27 mouse cellular contexts compared by ENCODE assay signal in the genomic region with DNA sequence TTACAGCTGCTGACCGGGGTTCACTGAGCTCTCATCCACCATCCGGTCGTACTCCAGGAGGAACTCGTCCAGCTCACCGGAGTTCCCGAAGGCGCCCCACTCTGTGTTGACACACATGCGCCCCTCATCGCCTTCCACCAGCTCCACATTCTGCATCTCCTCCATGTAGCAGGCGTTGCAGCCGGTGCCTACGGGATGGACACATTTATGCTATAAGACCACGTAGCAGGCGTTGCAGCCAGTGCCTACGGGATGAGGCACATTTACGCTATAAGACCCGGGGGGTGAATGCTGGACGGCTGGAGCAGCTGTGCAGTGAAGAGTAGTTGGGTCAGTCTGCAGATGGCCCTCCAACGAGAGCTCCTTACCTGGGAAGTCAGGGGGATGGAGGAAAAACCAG. TPM values are rescaled to one million over a fixed set of nuclear protein-coding genes. Genes with fewer than 3 reads are reported as not detected.
DNase-seq lines count a peak whose midpoint lies in the region; ATAC-seq and TF ChIP-seq lines count a peak whose summit lies in the region.
"Had no signal": no experiment of that assay in that cellular context is flagged by ENCODE, and none has a peak within 500 bp of the region (broad histone marks: within the 10 kb centered on the region; RNA-seq: fewer than 3 reads in every experiment).

No protein-coding gene starts in this region.

- H3K27ac ChIP-seq in hindbrain, embryonic 12.5 days: 0 out of 2 replicates have a peak overlapping the region, but pooled peaks have one; percentile 1
- H3K27ac ChIP-seq in hindbrain, embryonic 10.5 days: no peak overlapping the region
- H3K27ac ChIP-seq in hindbrain, embryonic 16.5 days (ENCODE audit: low read depth, low read length): peak overlapping the region; percentile 29; the same call in 1 of the 2 replicates
- H3K27ac ChIP-seq in hindbrain, postnatal 0 days: no peak overlapping the region
- peak overlapping the region; percentile 24; the same call in 1 of the 2 replicates for H3K27ac ChIP-seq in neural tube, embryonic 13.5 days (replicated peaks)
- H3K27ac ChIP-seq: gastrocnemius, adult 2 months; heart, embryonic 15.5 days; intestine, embryonic 15.5 days had no signal

- DNase-seq in hindbrain, embryonic 10.5 days (ENCODE audit: low spot score): no peak
- DNase-seq in hindbrain, postnatal 0 days (ENCODE audit: low spot score): no peak
- no peak for DNase-seq in neural tube, embryonic 10.5 days (ENCODE audit: extremely low spot score, low spot score)
- DNase-seq: adrenal gland, adult 2 months; adrenal gland, postnatal 14 days; cerebellum, adult 11 months; cerebellum, adult 8-10 months; cerebellum, postnatal 10 days; forebrain, postnatal 0 days; gastrocnemius, adult 2 months; gastrocnemius, postnatal 14 days; heart, postnatal 14 days; heart, postnatal 4 days; kidney, adult 11 months had no signal

- ATAC-seq in hindbrain, embryonic 12.5 days (ENCODE audit: low FRiP score): no peak
- ATAC-seq in hindbrain, embryonic 16.5 days: no peak
- ATAC-seq in hindbrain, postnatal 0 days: no peak
- no peak for ATAC-seq in neural tube, embryonic 13.5 days (ENCODE audit: low read depth)
- no peak for ATAC-seq in erythroblast, adult 5-6 weeks (replicated peaks; ENCODE audit: low FRiP score, poor library complexity, severe bottlenecking)
- ATAC-seq: CD4-positive, CD25-positive, alpha-beta regulatory T cell, adult 4 months; forebrain, embryonic 14.5 days; forebrain, postnatal 0 days; intestine, embryonic 15.5 days had no signal

- H3K4me1 ChIP-seq in hindbrain, embryonic 12.5 days: peaks cover 26% of the 10 kb centered on the region
- H3K4me1 ChIP-seq in hindbrain, embryonic 10.5 days (replicated peaks): peaks cover 45% of the 10 kb centered on the region
- H3K4me1 ChIP-seq in hindbrain, embryonic 16.5 days (ENCODE audit: control insufficient read depth, insufficient read depth, low read depth, low read length): peaks cover 12% of the 10 kb centered on the region
- H3K4me1 ChIP-seq in hindbrain, postnatal 0 days (ENCODE audit: insufficient read depth, low read length): peaks cover 15% of the 10 kb centered on the region
- H3K4me1 ChIP-seq in neural tube, embryonic 13.5 days (replicated peaks): peaks cover 36% of the 10 kb centered on the region

- WGBS in hindbrain, embryonic 12.5 days: 87% methylated on average over 19 of the region's 19 CpGs
- 89% methylated on average over 19 of the region's 19 CpGs for whole genome bisulfite sequencing in hindbrain, embryonic 10.5 days
- 79% methylated on average over 19 of the region's 19 CpGs for WGBS in hindbrain, embryonic 16.5 days
- 82% methylated on average over 19 of the region's 19 CpGs for WGBS in hindbrain, postnatal 0 days
- 72% methylated on average over 19 of the region's 19 CpGs for WGBS in neural tube, embryonic 13.5 days

- H3K9me3 ChIP-seq in hindbrain, embryonic 12.5 days (replicated peaks): no peaks in the 10 kb centered on the region
- H3K9me3 ChIP-seq in hindbrain, embryonic 10.5 days: no peaks in the 10 kb centered on the region
- H3K9me3 ChIP-seq in hindbrain, embryonic 16.5 days (ENCODE audit: control insufficient read depth, low read length): no peaks in the 10 kb centered on the region
- no peaks in the 10 kb centered on the region for H3K9me3 ChIP-seq in hindbrain, postnatal 0 days (ENCODE audit: low read length)
- no peaks in the 10 kb centered on the region for H3K9me3 ChIP-seq in neural tube, embryonic 13.5 days
- H3K9me3 ChIP-seq: heart, embryonic 12.5 days; heart, embryonic 15.5 days; intestine, embryonic 15.5 days had no signal

- peaks cover 9% of the 10 kb centered on the region; the same call in 1 of the 2 replicates for H3K27me3 ChIP-seq in hindbrain, embryonic 12.5 days
- H3K27me3 ChIP-seq in hindbrain, embryonic 10.5 days (ENCODE audit: insufficient read depth, poor library complexity, severe bottlenecking): peaks cover 40% of the 10 kb centered on the region
- H3K27me3 ChIP-seq in hindbrain, embryonic 16.5 days (replicated peaks; ENCODE audit: control insufficient read depth, insufficient read depth, low read length): no peaks in the 10 kb centered on the region
- no peaks in the 10 kb centered on the region for H3K27me3 ChIP-seq in hindbrain, postnatal 0 days (ENCODE audit: insufficient read depth, low read length)
- H3K27me3 ChIP-seq in neural tube, embryonic 13.5 days: 0 out of 2 replicates have a peak, but pooled peaks cover 3% of the 10 kb centered on the region
- H3K27me3 ChIP-seq: intestine, embryonic 15.5 days had no signal

- H3K4me2 ChIP-seq in hindbrain, embryonic 12.5 days (replicated peaks): no peak overlapping the region
- H3K4me2 ChIP-seq in hindbrain, embryonic 16.5 days (ENCODE audit: low read length): no peak overlapping the region
- H3K4me2 ChIP-seq in hindbrain, postnatal 0 days (ENCODE audit: low read depth, low read length): no peak overlapping the region
- no peak overlapping the region for H3K4me2 ChIP-seq in neural tube, embryonic 13.5 days
- H3K4me2 ChIP-seq: heart, embryonic 12.5 days; heart, embryonic 15.5 days; intestine, embryonic 15.5 days had no signal

- no peak overlapping the region for H3K9ac ChIP-seq in hindbrain, embryonic 12.5 days
- no peak overlapping the region for H3K9ac ChIP-seq in hindbrain, embryonic 16.5 days (ENCODE audit: low read depth, low read length)
- no peak overlapping the region for H3K9ac ChIP-seq in hindbrain, postnatal 0 days (replicated peaks; ENCODE audit: low read length)
- no peak overlapping the region for H3K9ac ChIP-seq in neural tube, embryonic 13.5 days
- H3K9ac ChIP-seq: forebrain, postnatal 0 days; heart, embryonic 12.5 days; heart, embryonic 15.5 days; intestine, embryonic 15.5 days had no signal

- H3K4me3 ChIP-seq in hindbrain, embryonic 12.5 days: no peak overlapping the region
- no peak overlapping the region for H3K4me3 ChIP-seq in hindbrain, embryonic 10.5 days
- no peak overlapping the region for H3K4me3 ChIP-seq in hindbrain, embryonic 16.5 days (ENCODE audit: low read length)
- H3K4me3 ChIP-seq in hindbrain, postnatal 0 days (ENCODE audit: low read length): no peak overlapping the region
- no peak overlapping the region for H3K4me3 ChIP-seq in neural tube, embryonic 13.5 days
- H3K4me3 ChIP-seq: gastrocnemius, adult 2 months; heart, embryonic 12.5 days; heart, embryonic 15.5 days; intestine, embryonic 15.5 days had no signal

- no peaks in the 10 kb centered on the region for H3K36me3 ChIP-seq in hindbrain, embryonic 12.5 days
- no peaks in the 10 kb centered on the region for H3K36me3 ChIP-seq in hindbrain, embryonic 10.5 days
- H3K36me3 ChIP-seq in hindbrain, embryonic 16.5 days (ENCODE audit: control insufficient read depth, insufficient read depth, low read length): no peaks in the 10 kb centered on the region
- H3K36me3 ChIP-seq in hindbrain, postnatal 0 days (ENCODE audit: insufficient read depth, low read length): no peaks in the 10 kb centered on the region
- H3K36me3 ChIP-seq in neural tube, embryonic 13.5 days: no peaks in the 10 kb centered on the region
- H3K36me3 ChIP-seq: heart, embryonic 12.5 days; heart, embryonic 15.5 days; intestine, embryonic 15.5 days had no signal

- no peak for TF ChIP-seq CTCF in hindbrain, postnatal 0 days (IDR thresholded peaks at IDR 0.05; ENCODE audit: low read depth)

RNA-seq across cellular contexts. Expression of a gene that starts 5.8 kb away (rescaled TPM):
- polyA plus RNA-seq in hindbrain, embryonic 12.5 days (2016; fragmentation: Nextera tagmentation; extraction: Ambion mirVana): 1.1 and 1.7 TPM in 2 replicates
- 2.6 and 14.6 TPM in 2 replicates for polyA plus RNA-seq in hindbrain, embryonic 10.5 days (2016; fragmentation: Nextera tagmentation; extraction: Ambion mirVana)
- 0.49 TPM in 1 of 2 replicates, not detected in the other for polyA plus RNA-seq in hindbrain, embryonic 16.5 days (2015; fragmentation: Nextera tagmentation; extraction: Ambion mirVana)
- 0.79 TPM in 1 of 2 replicates, not detected in the other for total RNA-seq in hindbrain, postnatal 0 days (2014; rRNA removed)
- not detected in 2 replicates for polyA plus RNA-seq in hindbrain, postnatal 0 days (2015; fragmentation: Nextera tagmentation; extraction: Ambion mirVana)
- 1.7 and 3.5 TPM in 2 replicates for polyA plus RNA-seq in neural tube, embryonic 13.5 days (2015; fragmentation: Nextera tagmentation; extraction: Ambion mirVana)
- not detected in 2 replicates for total RNA-seq in erythroblast, adult 5-6 weeks (2015; ENCODE audit: low replicate concordance)
- total RNA-seq in erythroblast, adult 5-6 weeks (2017; ENCODE audit: low replicate concordance): not detected in 2 replicates
- total RNA-seq: adrenal gland, adult 2 months; adrenal gland, postnatal 14 days; forebrain, postnatal 0 days; gastrocnemius, adult 2 months; gastrocnemius, postnatal 14 days; gastrocnemius, postnatal 4 days; MEL had no signal
- polyA plus RNA-seq: C2C12; CD4-positive, CD25-positive, alpha-beta regulatory T cell, adult 4 months; forebrain, embryonic 14.5 days; forebrain, postnatal 0 days; frontal cortex, adult 2 months had no signal

RNA-seq across cellular contexts. Expression of a gene that starts 26.3 kb away (rescaled TPM):
- polyA plus RNA-seq in hindbrain, embryonic 12.5 days (2016; fragmentation: Nextera tagmentation; extraction: Ambion mirVana): 79.6 and 84.1 TPM in 2 replicates
- polyA plus RNA-seq in hindbrain, embryonic 10.5 days (2016; fragmentation: Nextera tagmentation; extraction: Ambion mirVana): 137 and 152 TPM in 2 replicates
- 59.6 and 62.5 TPM in 2 replicates for polyA plus RNA-seq in hindbrain, embryonic 16.5 days (2015; fragmentation: Nextera tagmentation; extraction: Ambion mirVana)
- total RNA-seq in hindbrain, postnatal 0 days (2014; rRNA removed): 32.9 and 36.6 TPM in 2 replicates
- polyA plus RNA-seq in hindbrain, postnatal 0 days (2015; fragmentation: Nextera tagmentation; extraction: Ambion mirVana): 49.5 and 51.6 TPM in 2 replicates
- 52.2 and 59.0 TPM in 2 replicates for polyA plus RNA-seq in neural tube, embryonic 13.5 days (2015; fragmentation: Nextera tagmentation; extraction: Ambion mirVana)
- 20.7 and 26.5 TPM in 2 replicates for total RNA-seq in erythroblast, adult 5-6 weeks (2015; ENCODE audit: low replicate concordance)
- 4.2 and 18.0 TPM in 2 replicates for total RNA-seq in erythroblast, adult 5-6 weeks (2017; ENCODE audit: low replicate concordance)

RNA-seq across cellular contexts. Expression of a gene that starts 42.6 kb away (rescaled TPM):
- polyA plus RNA-seq in hindbrain, embryonic 12.5 days (2016; fragmentation: Nextera tagmentation; extraction: Ambion mirVana): 41.4 and 52.2 TPM in 2 replicates
- 12.5 and 24.3 TPM in 2 replicates for polyA plus RNA-seq in hindbrain, embryonic 10.5 days (2016; fragmentation: Nextera tagmentation; extraction: Ambion mirVana)
- 27.4 and 35.8 TPM in 2 replicates for polyA plus RNA-seq in hindbrain, embryonic 16.5 days (2015; fragmentation: Nextera tagmentation; extraction: Ambion mirVana)
- 21.2 and 24.9 TPM in 2 replicates for total RNA-seq in hindbrain, postnatal 0 days (2014; rRNA removed)
- polyA plus RNA-seq in hindbrain, postnatal 0 days (2015; fragmentation: Nextera tagmentation; extraction: Ambion mirVana): 30.6 and 33.3 TPM in 2 replicates
- polyA plus RNA-seq in neural tube, embryonic 13.5 days (2015; fragmentation: Nextera tagmentation; extraction: Ambion mirVana): 23.6 and 24.7 TPM in 2 replicates
- not detected in 2 replicates for total RNA-seq in erythroblast, adult 5-6 weeks (2015; ENCODE audit: low replicate concordance)
- not detected in 2 replicates for total RNA-seq in erythroblast, adult 5-6 weeks (2017; ENCODE audit: low replicate concordance)
- total RNA-seq: MEL had no signal

RNA-seq across cellular contexts. Expression of a gene that starts 45.5 kb away (rescaled TPM):
- polyA plus RNA-seq in hindbrain, embryonic 12.5 days (2016; fragmentation: Nextera tagmentation; extraction: Ambion mirVana): 3.6 and 4.0 TPM in 2 replicates
- 2.5 and 3.8 TPM in 2 replicates for polyA plus RNA-seq in hindbrain, embryonic 10.5 days (2016; fragmentation: Nextera tagmentation; extraction: Ambion mirVana)
- polyA plus RNA-seq in hindbrain, embryonic 16.5 days (2015; fragmentation: Nextera tagmentation; extraction: Ambion mirVana): 5.7 and 6.6 TPM in 2 replicates
- 3.2 and 9.1 TPM in 2 replicates for total RNA-seq in hindbrain, postnatal 0 days (2014; rRNA removed)
- polyA plus RNA-seq in hindbrain, postnatal 0 days (2015; fragmentation: Nextera tagmentation; extraction: Ambion mirVana): 7.1 and 7.5 TPM in 2 replicates
- 3.0 and 3.3 TPM in 2 replicates for polyA plus RNA-seq in neural tube, embryonic 13.5 days (2015; fragmentation: Nextera tagmentation; extraction: Ambion mirVana)
- total RNA-seq in erythroblast, adult 5-6 weeks (2015; ENCODE audit: low replicate concordance): not detected in 2 replicates
- not detected in 2 replicates for total RNA-seq in erythroblast, adult 5-6 weeks (2017; ENCODE audit: low replicate concordance)
- total RNA-seq: gastrocnemius, postnatal 4 days; heart, postnatal 4 days; MEL had no signal
- polyA plus RNA-seq: C2C12; CD4-positive, CD25-positive, alpha-beta regulatory T cell, adult 4 months had no signal

RNA-seq across cellular contexts. Expression of a gene that starts 51.1 kb away (rescaled TPM):
- polyA plus RNA-seq in hindbrain, embryonic 12.5 days (2016; fragmentation: Nextera tagmentation; extraction: Ambion mirVana): 59.0 and 60.9 TPM in 2 replicates
- polyA plus RNA-seq in hindbrain, embryonic 10.5 days (2016; fragmentation: Nextera tagmentation; extraction: Ambion mirVana): 53.4 and 54.5 TPM in 2 replicates
- polyA plus RNA-seq in hindbrain, embryonic 16.5 days (2015; fragmentation: Nextera tagmentation; extraction: Ambion mirVana): 98.9 and 99.7 TPM in 2 replicates
- total RNA-seq in hindbrain, postnatal 0 days (2014; rRNA removed): 130 TPM in 2 replicates
- 72.3 and 81.7 TPM in 2 replicates for polyA plus RNA-seq in hindbrain, postnatal 0 days (2015; fragmentation: Nextera tagmentation; extraction: Ambion mirVana)
- 68.9 and 71.2 TPM in 2 replicates for polyA plus RNA-seq in neural tube, embryonic 13.5 days (2015; fragmentation: Nextera tagmentation; extraction: Ambion mirVana)
- total RNA-seq in erythroblast, adult 5-6 weeks (2015; ENCODE audit: low replicate concordance): 9.8 and 11.3 TPM in 2 replicates
- 6.8 and 22.3 TPM in 2 replicates for total RNA-seq in erythroblast, adult 5-6 weeks (2017; ENCODE audit: low replicate concordance)

Comparison
In these comparisons a context has a peak if more than half of its experiments do, and no peak if none do; other contexts are left out.
1. H3K27ac ChIP-seq: peak in hindbrain, embryonic 12.5 days (single experiment), hindbrain, embryonic 16.5 days (single experiment) and neural tube, embryonic 13.5 days (single experiment); none in hindbrain, embryonic 10.5 days (single experiment) and hindbrain, postnatal 0 days (single experiment).